Mouse (Mus musculus) spleen, postnatal 36 days (tissue): Measurements from ENCODE around the gene Rgs12.

Experiments
- DNase-seq, 2 experiments: peaks; one replicate each; pipeline ENCODE4 v3.0.0; 2022; ENCODE audit warnings: low spot score in 2 of 2, mixed read lengths in 1 of 2

Rgs12 gene

GRCm38 (mm10) chr5:35029755-35030154, 80.5 kb downstream of the Rgs12 start:
- no peak for DNase-seq

GRCm38 (mm10) chr5:35033068-35033467, 83.8 kb downstream of the Rgs12 start:
- DNase-seq, result peak; percentile 57 to 60

- DNase-seq, result no peak
These were observed 84.4 kb downstream of the Rgs12 start for GRCm38 (mm10) chr5:35033619-35034018.

- peak; percentile 22 to 25 for DNase-seq
These were observed 85.9 kb downstream of the Rgs12 start for GRCm38 (mm10) chr5:35035141-35035540.

- DNase-seq, result peak in 1 of 2 experiments; percentile 19
These were observed 86.5 kb downstream of the Rgs12 start for GRCm38 (mm10) chr5:35035795-35036194.

GRCm38 (mm10) chr5:35037438-35037837, 88.2 kb downstream of the Rgs12 start:
- DNase-seq, result no peak

GRCm38 (mm10) chr5:35041268-35041829, 92.1 kb downstream of the Rgs12 start, which contains the start of gene Hgfac:
Gene Hgfac (plus strand): TSS chr5:35041509.
- DNase-seq, result no peak

GRCm38 (mm10) chr5:35042431-35043109, 93.3 kb downstream of the Rgs12 start:
- DNase-seq, result peak; percentile 22 to 41

GRCm38 (mm10) chr5:35043110-35043451, 93.8 kb downstream of the Rgs12 start:
- DNase-seq, result peak; percentile 59 to 68

GRCm38 (mm10) chr5:35050541-35050940, 101.3 kb downstream of the Rgs12 start:
- no peak for DNase-seq

GRCm38 (mm10) chr5:35054628-35055027, 105.4 kb downstream of the Rgs12 start:
- no peak for DNase-seq

GRCm38 (mm10) chr5:35055076-35055475, 105.8 kb downstream of the Rgs12 start:
- no peak for DNase-seq

- DNase-seq, result no peak
These were observed 107.6 kb downstream of the Rgs12 start, which contains the start of gene Dok7 for GRCm38 (mm10) chr5:35056604-35057432. Gene Dok7 (plus strand): TSS chr5:35056766.

GRCm38 (mm10) chr5:35057582-35057981, 108.3 kb downstream of the Rgs12 start:
- no peak for DNase-seq

- DNase-seq, result no peak
These were observed 109.0 kb downstream of the Rgs12 start for GRCm38 (mm10) chr5:35058216-35058615.

- no peak for DNase-seq
These were observed 110.9 kb downstream of the Rgs12 start for GRCm38 (mm10) chr5:35060098-35060497.

- DNase-seq, result no peak
These were observed 120.6 kb downstream of the Rgs12 start for GRCm38 (mm10) chr5:35069841-35070240.

GRCm38 (mm10) chr5:35070314-35070713, 121.1 kb downstream of the Rgs12 start:
- no peak for DNase-seq

- DNase-seq, result no peak
These were observed 121.7 kb downstream of the Rgs12 start for GRCm38 (mm10) chr5:35070953-35071352.

- no peak for DNase-seq
These were observed 122.6 kb downstream of the Rgs12 start for GRCm38 (mm10) chr5:35071855-35072254.

- DNase-seq, result no peak
These were observed 124.0 kb downstream of the Rgs12 start for GRCm38 (mm10) chr5:35073235-35073634.

- no peak for DNase-seq
These were observed 124.7 kb downstream of the Rgs12 start for GRCm38 (mm10) chr5:35073992-35074391.

- DNase-seq, result no peak
These were observed 127.1 kb downstream of the Rgs12 start for GRCm38 (mm10) chr5:35076369-35076768.
